Mouse (Mus musculus) intestine, embryonic 15.5 days (tissue): ENCODE measurements around the gene Bcl10. TPM values are rescaled to one million over a fixed set of nuclear protein-coding genes. Genes with fewer than 3 reads are reported as not detected.
"Not testable (repeated sequence)": the region's sequence is repeated elsewhere in the genome, so short reads cannot be mapped to it uniquely, and the experiment has no call there.

Source experiments
- ATAC-seq: fragments of 200-750 bp; cut with Nextera tagmentation; 2 replicates; pipeline ENCODE4 v1.8.0; 2017; ENCODE audit warnings: moderate TSS enrichment, moderate library complexity
- H3K27ac ChIP-seq: fragments of 300-500 bp; sonication (generic); 2 replicates; pipeline ENCODE4 v1.5.1; 2015; ENCODE audit warnings: mild to moderate bottlenecking, inconsistent platforms
- H3K27me3 ChIP-seq: fragments of 300-500 bp; sonication (generic); replicated peaks from 2 replicates; pipeline ENCODE4 v1.6.1; 2015; ENCODE audit warnings: inconsistent platforms
- H3K36me3 ChIP-seq: fragments of 300-500 bp; sonication (generic); 2 replicates; pipeline ENCODE4 v1.6.1; 2015; ENCODE audit warnings: inconsistent platforms
- H3K4me1 ChIP-seq: fragments of 300-500 bp; sonication (generic); replicated peaks from 2 replicates; pipeline ENCODE4 v1.6.1; 2015; ENCODE audit warnings: inconsistent platforms
- H3K4me2 ChIP-seq: fragments of 300-500 bp; sonication (generic); replicated peaks from 2 replicates; pipeline ENCODE4 v1.6.1; 2015; ENCODE audit warnings: mild to moderate bottlenecking, inconsistent platforms
- H3K4me3 ChIP-seq: fragments of 300-500 bp; sonication (generic); replicated peaks from 2 replicates; pipeline ENCODE4 v1.5.1; 2015; ENCODE audit warnings: inconsistent platforms
- H3K9ac ChIP-seq: fragments of 300-500 bp; sonication (generic); 2 replicates; pipeline ENCODE4 v1.6.1; 2015; ENCODE audit warnings: inconsistent platforms
- H3K9me3 ChIP-seq: fragments of 300-500 bp; sonication (generic); 2 replicates; pipeline ENCODE4 v1.6.1; 2016; ENCODE audit warnings: inconsistent platforms
- WGBS: fragments of 180-500 bp; shearing (Covaris S2); methylation state at CpG from one replicate; pipeline ENCODE4 v1.1.7; 2015; 5-methylcytosine and 5-hydroxymethylcytosine counted together
- polyA plus RNA-seq: library from polyadenylated mRNA; unstranded; fragments of >200 nt; fragmentation: Nextera tagmentation; extraction: Ambion mirVana; gene quantifications from 2 replicates; pipeline ENCODE4 v1.2.1, GENCODE M21; 2015

Gene Bcl10
- polyA plus RNA-seq, 1 experiment from 2014 or later, result 51.1 TPM

- 21% methylated on average over 9 of the region's 9 CpGs for WGBS
- no peak overlapping the region for H3K4me2 ChIP-seq
- H3K27me3 ChIP-seq, result no peaks in the 10 kb centered on the region
- ATAC-seq, result no peak
- peaks cover 17% of the 10 kb centered on the region for H3K4me1 ChIP-seq
- H3K9me3 ChIP-seq, result no peaks in the 10 kb centered on the region
- no peak overlapping the region for H3K4me3 ChIP-seq
- no peak overlapping the region for H3K9ac ChIP-seq
- no peaks in the 10 kb centered on the region for H3K36me3 ChIP-seq
- no peak overlapping the region for H3K27ac ChIP-seq
Measured at GRCm38 (mm10) chr3:145962411-145962810, 39.8 kb downstream of the Bcl10 start.

DNA sequence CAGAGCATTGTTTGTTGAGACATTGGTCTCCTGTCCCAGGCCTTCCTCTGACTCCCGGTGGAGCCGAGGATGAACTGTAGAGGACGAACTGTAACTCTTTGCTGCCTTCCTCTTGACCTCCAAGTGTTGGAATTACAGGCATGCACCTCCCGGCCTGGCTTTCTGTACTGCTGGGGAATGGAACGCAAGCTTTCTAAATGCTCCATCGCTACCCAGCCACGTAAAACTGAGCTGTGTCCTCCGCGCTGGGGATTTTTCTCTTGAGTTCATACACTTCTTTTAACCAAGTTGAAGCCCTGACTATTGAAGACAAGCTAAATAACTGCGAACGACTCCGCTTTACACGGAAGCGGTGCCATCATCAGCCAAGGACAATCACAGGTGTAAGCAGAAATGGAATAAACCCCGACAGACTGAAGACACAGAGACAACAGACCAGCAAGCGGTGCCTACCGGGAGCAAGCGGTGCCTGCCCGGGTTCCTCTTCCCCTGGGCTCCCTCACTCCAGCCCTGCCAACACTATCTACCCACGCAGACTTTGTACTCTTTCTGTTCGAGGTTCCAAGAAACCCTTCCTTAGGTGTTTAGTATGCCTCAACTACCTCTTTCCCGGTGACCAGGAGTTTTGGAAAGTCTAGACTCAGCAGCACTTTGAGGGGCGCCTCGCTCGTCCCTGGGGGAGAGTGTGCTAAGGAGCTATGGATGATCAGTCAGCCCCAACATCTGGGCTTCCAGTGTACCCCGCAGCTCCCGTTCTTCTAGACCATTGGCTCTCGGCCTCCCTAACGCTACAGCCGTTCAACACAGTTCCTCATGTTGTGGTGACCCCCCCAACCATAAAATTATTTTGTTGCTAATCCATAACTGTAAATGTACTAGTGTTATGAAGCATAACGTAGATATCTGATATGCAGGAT, 40.8 kb downstream of the Bcl10 start:
- Histone ChIP-seq H3K36me3 (no peaks in the 10 kb centered on the region), H3K27me3 (no peaks in the 10 kb centered on the region), H3K4me1 (peaks cover 17% of the 10 kb centered on the region), H3K4me2 (peak overlapping the region; percentile 48), H3K9ac (no peak overlapping the region), H3K4me3 (no peak overlapping the region), H3K9me3 (no peaks in the 10 kb centered on the region), H3K27ac (peak overlapping the region; percentile 79)
- peak; percentile 29 for ATAC-seq
- 24% methylated on average over 31 of the region's 31 CpGs for WGBS

- Histone ChIP-seq H3K9ac (no peak overlapping the region), H3K4me1 (peaks cover 17% of the 10 kb centered on the region), H3K4me3 (no peak overlapping the region), H3K9me3 (no peaks in the 10 kb centered on the region), H3K27me3 (no peaks in the 10 kb centered on the region), H3K36me3 (no peaks in the 10 kb centered on the region), H3K27ac (peak overlapping the region; percentile 79), H3K4me2 (peak overlapping the region; percentile 48)
- ATAC-seq, result peak; percentile 91
- WGBS, result 30% methylated on average over 10 of the region's 10 CpGs
Measured at GRCm38 (mm10) chr3:145964018-145964387, 41.4 kb downstream of the Bcl10 start.

DNA sequence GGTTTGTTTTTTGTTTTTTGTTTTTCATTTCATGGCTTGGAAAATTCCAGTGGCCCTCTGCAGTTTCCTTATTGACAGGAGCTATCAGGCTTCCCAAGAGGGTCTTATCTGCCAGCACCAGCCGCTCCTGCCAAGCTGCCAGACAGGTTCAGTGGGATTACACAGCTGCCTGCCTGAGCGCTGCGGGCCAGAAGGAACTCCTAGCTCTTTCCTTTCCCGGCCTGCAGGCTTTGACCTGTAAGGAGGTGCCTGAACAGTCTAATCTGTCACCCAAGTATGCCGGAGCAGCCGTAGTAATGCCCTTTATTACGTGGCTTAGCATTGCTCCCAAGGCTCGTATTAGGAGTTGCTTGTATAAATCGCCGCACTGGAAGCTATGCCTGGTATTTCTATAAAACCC, 41.9 kb downstream of the Bcl10 start:
- no peaks in the 10 kb centered on the region for H3K27me3 ChIP-seq

DNA sequence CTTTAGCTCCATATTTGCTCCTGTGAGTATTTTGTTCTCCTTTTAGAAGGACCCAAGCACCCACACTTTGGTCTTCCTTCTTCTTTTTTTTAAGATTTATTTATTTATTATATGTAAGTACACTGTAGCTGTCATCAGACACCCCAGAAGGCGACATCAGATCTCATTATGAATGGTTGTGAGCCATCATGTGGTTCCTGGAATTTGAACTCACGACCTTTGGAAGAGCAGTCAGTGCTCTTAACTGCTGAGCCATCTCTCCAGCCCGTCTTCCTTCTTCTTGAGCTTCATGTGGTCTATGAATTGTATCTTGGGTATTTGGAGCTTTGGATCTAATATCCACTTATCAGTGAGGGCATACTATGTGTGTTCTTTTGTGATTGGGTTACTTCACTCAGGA, 43.0 kb downstream of the Bcl10 start:
- not testable (repeated sequence) for H3K27me3 ChIP-seq, H3K9ac ChIP-seq, H3K27ac ChIP-seq, H3K36me3 ChIP-seq, H3K4me2 ChIP-seq, H3K9me3 ChIP-seq, ATAC-seq, H3K4me3 ChIP-seq
- 67% methylated on average over 3 of the region's 3 CpGs for WGBS
- peaks cover 17% of the 10 kb centered on the region for H3K4me1 ChIP-seq

More for the DNA sequence above, 41.9 kb downstream of the Bcl10 start:
- H3K36me3 ChIP-seq, result no peaks in the 10 kb centered on the region
- WGBS, result 6% methylated on average over 10 of the region's 10 CpGs
- peak; percentile 95 for ATAC-seq
- no peaks in the 10 kb centered on the region for H3K9me3 ChIP-seq
- no peak overlapping the region for H3K9ac ChIP-seq
- H3K4me2 ChIP-seq, result peak overlapping the region; percentile 48
- H3K27ac ChIP-seq, result peak overlapping the region; percentile 79
- peaks cover 17% of the 10 kb centered on the region for H3K4me1 ChIP-seq
- H3K4me3 ChIP-seq, result no peak overlapping the region

DNA sequence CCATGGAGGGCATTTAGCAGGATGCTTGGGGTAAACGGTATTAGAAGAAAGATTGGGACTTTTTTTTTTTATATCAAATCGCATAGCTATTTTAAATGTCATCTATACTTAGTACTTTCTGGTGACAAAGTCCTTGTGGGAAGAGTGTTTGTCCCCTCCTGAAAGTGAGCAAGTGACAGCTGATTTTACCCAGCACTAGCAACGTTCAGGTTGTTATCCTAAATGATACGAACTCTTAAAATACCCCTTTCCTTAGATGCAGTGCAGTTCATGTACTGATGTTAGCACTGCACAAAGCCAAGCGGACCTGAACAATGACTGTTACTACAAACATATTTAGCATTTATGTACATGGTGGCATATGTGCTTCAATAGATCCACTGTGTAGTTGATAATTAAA, 44.2 kb downstream of the Bcl10 start:
- Histone ChIP-seq H3K9ac (no peak overlapping the region), H3K27me3 (no peaks in the 10 kb centered on the region), H3K4me1 (peaks cover 17% of the 10 kb centered on the region), H3K4me3 (no peak overlapping the region), H3K4me2 (no peak overlapping the region), H3K9me3 (no peaks in the 10 kb centered on the region), H3K27ac (no peak overlapping the region), H3K36me3 (no peaks in the 10 kb centered on the region)
- no peak for ATAC-seq
- 87% methylated on average over 5 of the region's 5 CpGs for WGBS

- no peak overlapping the region for H3K4me2 ChIP-seq
- no peak for ATAC-seq
Measured at GRCm38 (mm10) chr3:145969031-145969501, 46.5 kb downstream of the Bcl10 start.

GRCm38 (mm10) chr3:145971501-145971900, 48.9 kb downstream of the Bcl10 start:
- H3K4me3 ChIP-seq, result no peak overlapping the region
- H3K36me3 ChIP-seq, result no peaks in the 10 kb centered on the region
- no peaks in the 10 kb centered on the region for H3K27me3 ChIP-seq
- no peak overlapping the region for H3K9ac ChIP-seq
- H3K27ac ChIP-seq, result no peak overlapping the region
- no peak overlapping the region for H3K4me2 ChIP-seq
- no peak for ATAC-seq
- H3K4me1 ChIP-seq, result no peaks in the 10 kb centered on the region
- WGBS, result 67% methylated on average over 10 of the region's 10 CpGs
- no peaks in the 10 kb centered on the region for H3K9me3 ChIP-seq

More at GRCm38 (mm10) chr3:145969031-145969501, 46.5 kb downstream of the Bcl10 start:
- WGBS, result 50% methylated on average over 14 of the region's 14 CpGs
- H3K27me3 ChIP-seq, result no peaks in the 10 kb centered on the region
- H3K4me3 ChIP-seq, result no peak overlapping the region
- peaks cover 6% of the 10 kb centered on the region; the same call in 1 of the 2 replicates for H3K4me1 ChIP-seq
- H3K36me3 ChIP-seq, result no peaks in the 10 kb centered on the region
- no peak overlapping the region for H3K9ac ChIP-seq
- H3K27ac ChIP-seq, result no peak overlapping the region
- no peaks in the 10 kb centered on the region for H3K9me3 ChIP-seq

DNA sequence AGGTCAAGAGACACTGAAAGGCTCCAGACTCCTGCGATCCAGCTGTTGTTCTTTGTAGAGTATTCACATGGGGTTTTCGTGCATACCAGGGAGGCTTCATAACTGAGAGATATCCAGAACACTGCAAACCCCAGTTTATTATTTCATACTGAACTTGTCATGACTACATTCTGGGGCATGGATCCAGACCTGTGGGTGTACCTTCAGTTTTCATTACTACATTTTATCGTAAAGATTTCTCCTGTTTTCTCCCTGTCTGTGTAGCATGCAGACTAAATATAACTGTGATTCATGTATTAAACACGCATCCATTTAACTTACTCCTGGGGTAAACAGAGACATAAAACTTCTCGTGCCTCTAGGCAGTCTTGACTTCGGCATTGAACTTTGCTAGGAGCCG, 52.4 kb downstream of the Bcl10 start:
- Histone ChIP-seq H3K4me3 (no peak overlapping the region), H3K9me3 (no peaks in the 10 kb centered on the region), H3K27me3 (no peaks in the 10 kb centered on the region), H3K36me3 (no peaks in the 10 kb centered on the region), H3K4me1 (no peaks in the 10 kb centered on the region), H3K4me2 (no peak overlapping the region), H3K27ac (no peak overlapping the region), H3K9ac (no peak overlapping the region)
- no peak for ATAC-seq
- WGBS, result 79% methylated on average over 7 of the region's 7 CpGs

Other genes with a start within 250 kb of the Bcl10 start
- 45.3 and 53.5 TPM in 2 replicates for gene Ddah1, start 164.1 kb upstream of the Bcl10 start, polyA plus RNA-seq
- gene 2410004B18Rik, start 15.2 kb downstream of the Bcl10 start, polyA plus RNA-seq, result 48.9 and 55.7 TPM in 2 replicates
- 1.9 and 2.4 TPM in 2 replicates for gene Syde2, start 65.1 kb downstream of the Bcl10 start, polyA plus RNA-seq
- gene Wdr63, start 185.3 kb downstream of the Bcl10 start, polyA plus RNA-seq, result 0.38 TPM in 1 of 2 replicates, not detected in the other
- gene Mcoln3, start 194.6 kb downstream of the Bcl10 start, polyA plus RNA-seq, result 30.5 and 38.5 TPM in 2 replicates
- 7.9 and 8.3 TPM in 2 replicates for gene Mcoln2, start 227.0 kb downstream of the Bcl10 start, polyA plus RNA-seq